Mouse (Mus musculus) E14TG2a.4 (cell line): ENCODE measurements around the gene Nisch.

Experiments
- CTCF ChIP-seq: conservative IDR thresholded peaks from 2 replicates; pipeline ENCODE4 v1.5.1; 2014; ENCODE audit warnings: low read length
- NANOG ChIP-seq: IDR thresholded peaks from 2 replicates; pipeline ENCODE4 v1.6.1; 2014; ENCODE audit warnings: borderline replicate concordance, low read length, mixed read lengths

DNA sequence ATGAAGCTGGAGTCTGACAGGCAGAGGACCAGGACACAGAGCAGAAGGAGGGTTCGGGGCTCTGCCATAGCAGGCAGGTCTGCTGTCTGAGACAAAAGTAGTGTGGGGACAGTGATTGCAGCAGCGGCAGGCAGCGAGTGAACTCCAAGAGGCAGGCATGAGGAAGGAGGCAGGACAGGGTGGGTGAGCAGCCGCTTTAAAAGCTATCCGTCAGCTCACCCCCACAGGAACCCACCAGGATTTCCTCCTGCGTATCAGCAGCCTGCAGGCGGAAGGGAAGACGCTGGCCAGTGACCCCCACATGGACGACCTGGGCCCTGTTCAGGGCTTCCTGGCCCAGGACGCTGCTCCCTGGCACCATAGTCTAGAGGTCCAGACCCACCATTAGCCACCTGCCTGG, 48.3 kb downstream of the Nisch start, which contains the start of gene Stab1:
- TF ChIP-seq CTCF, result no peak
- TF ChIP-seq NANOG, result no peak
